Mouse (Mus musculus) neutrophil, adult 5-6 weeks (primary cell): Measurements from ENCODE around the gene Bmpr1b. TPM values are rescaled to one million over a fixed set of nuclear protein-coding genes. Genes with fewer than 3 reads are reported as not detected.

Experiments
- ATAC-seq: fragments of 151-379, 151-347 bp; 2 replicates; pipeline ENCODE4 v1.8.0; 2017; ENCODE audit warnings: mild to moderate bottlenecking, moderate TSS enrichment; ENCODE audit not compliant: insufficient number of reproducible peaks, poor library complexity, low FRiP score, severe bottlenecking; ENCODE audit errors: extremely low read depth
- total RNA-seq: library from RNA; stranded (forward); fragments of 200-1000 nt; gene quantifications from 2 replicates; pipeline ENCODE4 v1.2.3, GENCODE M21; 2017

Gene Bmpr1b
- total RNA-seq, 1 experiment from 2014 or later, result not detected

DNA sequence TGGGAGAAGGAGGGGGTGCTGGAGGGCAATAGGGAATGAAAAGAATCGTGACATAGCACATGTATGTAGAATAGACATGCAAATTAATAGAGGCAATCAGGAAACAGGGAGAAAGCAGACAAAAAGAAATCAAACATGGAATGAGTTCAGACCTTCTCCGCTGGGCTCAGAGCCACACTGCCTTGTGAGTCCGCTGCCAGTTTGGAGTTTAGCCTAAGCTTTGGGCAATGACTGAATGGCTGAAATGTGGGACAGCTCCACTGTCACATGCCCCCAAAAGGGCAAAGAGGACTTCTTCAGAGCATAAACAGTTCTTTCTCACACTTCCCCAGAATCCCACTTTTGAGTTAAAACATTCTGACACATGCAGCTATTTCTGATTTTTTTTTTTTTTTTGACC lies 236.3 kb downstream of the Bmpr1b start:
- ATAC-seq, result no peak

DNA sequence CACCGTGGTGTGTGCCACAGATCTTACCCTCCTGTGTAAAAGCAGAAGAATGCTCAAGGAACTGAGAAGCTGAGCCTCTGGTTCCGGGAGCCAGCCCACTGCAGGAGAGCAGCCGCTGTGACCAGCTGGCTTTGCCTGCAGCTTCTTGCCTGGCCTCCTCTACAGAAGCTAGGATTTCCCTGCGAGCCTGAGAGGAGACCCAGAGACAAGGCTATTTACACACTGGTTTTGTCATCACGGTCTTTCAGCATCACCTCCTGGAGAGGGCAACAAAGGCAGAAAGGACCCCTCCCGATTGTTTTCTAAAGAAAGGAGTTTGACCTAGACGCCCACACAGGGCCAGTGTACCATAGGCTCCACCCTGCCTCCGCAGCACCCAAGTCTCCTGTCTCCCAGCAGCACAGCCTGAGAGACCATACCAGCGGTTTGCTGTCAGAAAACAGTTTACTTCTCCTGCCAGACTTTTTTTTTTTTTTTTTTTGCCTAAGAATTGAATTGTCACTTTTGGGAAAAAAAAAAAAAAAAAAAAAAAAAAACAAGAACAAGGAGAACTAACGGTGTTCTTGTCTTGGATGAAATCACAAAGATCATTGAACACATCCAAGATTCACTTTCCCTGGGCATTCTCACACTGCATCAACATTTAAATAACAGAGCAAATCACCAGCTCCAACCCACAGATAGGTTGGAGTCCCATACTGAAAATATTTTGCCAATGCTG lies 237.7 kb downstream of the Bmpr1b start:
- ATAC-seq, result no peak

DNA sequence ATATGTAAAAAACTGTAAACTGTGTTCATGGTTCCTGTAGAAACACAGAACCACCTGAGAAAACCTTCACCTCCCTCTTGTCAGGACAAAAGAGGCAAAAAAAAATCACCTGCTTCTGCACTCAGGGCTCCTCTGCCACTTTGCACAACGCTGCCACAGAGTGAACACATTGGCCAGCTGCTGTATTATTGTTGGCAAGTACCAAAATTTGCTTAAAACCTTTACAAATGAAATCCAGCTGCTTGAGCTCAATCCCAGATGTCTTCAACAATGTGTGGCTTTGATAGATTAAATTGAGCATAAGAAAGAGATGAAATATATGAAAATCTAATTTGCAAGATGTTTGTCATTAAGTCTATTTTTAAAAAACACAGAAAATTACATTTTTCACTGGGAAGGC lies 245.8 kb downstream of the Bmpr1b start:
- ATAC-seq, result no peak

DNA sequence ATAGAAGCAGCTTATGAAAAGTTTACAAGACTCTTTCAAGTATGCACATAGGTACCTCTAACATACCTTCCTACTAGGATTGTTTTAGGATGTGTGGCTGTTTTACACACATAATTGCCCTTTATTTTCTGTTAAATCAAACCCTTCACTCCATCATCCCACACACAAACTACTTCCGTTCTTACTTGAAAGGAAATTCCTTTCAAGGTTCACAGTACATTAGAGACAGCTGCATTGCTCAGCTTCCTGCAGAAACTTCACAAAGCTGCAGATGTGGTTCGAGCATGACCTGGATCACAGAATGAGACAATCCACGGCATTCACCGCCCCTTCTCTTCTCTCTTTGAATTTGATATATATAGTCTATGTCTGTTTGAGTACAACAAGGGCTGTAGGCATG lies 248.1 kb downstream of the Bmpr1b start:
- no peak for ATAC-seq

DNA sequence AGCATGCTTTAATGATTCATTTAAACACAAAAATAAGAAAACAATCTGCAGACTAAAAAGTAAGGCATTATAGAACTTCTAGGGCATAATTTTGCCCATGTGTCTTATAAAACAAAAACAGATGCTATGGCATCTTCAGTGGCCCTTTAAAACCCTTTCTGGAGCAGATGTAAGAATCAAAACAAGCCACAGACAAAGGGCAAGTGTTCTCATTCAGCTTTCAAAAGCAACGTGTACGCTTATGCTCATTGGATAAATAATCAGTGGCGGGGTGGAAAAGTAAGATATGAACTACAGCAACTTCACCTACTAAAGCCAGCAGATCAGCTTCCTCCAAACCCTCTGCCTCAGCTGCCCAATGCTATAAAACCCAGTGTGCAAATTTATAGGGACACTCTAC lies 249.6 kb downstream of the Bmpr1b start:
- no peak for ATAC-seq

DNA sequence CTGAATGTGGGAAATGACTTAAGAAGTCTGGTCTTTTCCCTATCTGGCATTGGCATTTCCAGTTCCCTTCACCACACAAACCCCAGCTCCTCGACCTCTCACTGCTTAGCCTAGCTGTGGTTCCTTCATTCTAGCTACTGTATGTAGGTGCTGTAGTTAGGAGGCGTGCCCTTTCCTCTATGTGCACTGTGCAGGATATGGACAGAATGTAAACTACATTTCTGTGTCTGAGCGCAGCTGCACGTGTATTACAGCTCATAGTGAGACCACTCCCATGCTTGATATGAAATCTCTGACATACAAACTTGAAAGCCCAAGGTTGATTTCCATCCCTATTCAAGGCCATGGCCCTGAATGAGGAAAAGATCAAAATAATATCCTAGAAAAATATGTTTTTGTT lies 252.1 kb downstream of the Bmpr1b start:
- ATAC-seq, result no peak

DNA sequence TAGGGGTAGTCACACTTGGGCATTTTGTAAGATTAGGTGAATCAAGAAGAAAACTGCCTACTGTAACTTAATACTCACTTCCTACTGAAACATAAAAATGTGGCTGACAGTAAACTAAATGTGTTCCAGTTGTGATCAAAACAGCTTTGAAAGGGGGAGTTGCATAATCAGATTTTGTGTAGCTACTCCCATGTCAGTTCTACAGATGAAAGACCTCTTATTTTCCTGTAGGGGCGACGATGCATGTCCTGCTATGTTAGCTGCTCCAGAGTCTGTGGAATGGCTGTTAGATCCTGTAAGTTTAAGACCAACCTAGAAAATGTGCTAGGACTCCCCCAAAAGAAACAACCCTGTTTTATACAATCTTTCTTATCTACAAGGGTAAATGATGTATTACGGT lies 253.2 kb downstream of the Bmpr1b start:
- no peak for ATAC-seq

DNA sequence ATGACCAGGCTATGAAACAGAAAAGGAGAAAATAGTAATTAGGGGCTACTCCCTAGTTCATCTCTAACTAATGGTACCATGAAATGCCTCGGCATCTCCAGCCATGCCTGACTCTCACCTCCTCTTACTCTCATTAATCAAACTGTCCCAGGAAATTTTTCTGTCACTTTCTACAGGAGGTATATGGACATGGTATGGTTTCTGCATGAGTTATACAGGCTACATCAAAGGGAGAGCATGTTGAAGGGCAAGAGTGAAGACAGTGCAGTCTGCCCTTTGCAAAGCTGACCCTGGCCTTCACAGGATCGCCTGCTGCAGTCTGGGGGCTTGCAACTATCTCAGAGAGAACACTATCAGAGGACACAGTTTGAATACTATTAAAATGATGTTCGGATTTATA lies 254.6 kb downstream of the Bmpr1b start:
- ATAC-seq, result no peak

DNA sequence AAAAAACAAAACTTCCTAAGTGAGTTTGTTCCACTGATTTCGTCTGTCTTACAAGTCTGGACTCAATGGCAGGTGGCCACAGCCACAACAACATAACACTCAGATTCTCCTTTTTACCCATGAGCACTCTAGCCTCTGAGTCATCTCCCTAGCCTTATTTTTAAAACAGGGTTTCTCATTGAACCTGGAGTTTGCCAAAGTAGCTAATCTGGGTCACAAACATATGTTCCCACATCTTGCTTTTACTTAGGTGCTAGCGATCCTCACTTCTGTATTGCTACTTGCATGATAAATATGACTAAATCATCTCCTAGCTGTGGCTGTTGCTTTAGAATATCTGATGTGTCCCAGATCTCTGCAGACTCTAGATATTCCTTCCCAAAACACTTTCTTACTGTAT lies 260.1 kb downstream of the Bmpr1b start:
- no peak for ATAC-seq

DNA sequence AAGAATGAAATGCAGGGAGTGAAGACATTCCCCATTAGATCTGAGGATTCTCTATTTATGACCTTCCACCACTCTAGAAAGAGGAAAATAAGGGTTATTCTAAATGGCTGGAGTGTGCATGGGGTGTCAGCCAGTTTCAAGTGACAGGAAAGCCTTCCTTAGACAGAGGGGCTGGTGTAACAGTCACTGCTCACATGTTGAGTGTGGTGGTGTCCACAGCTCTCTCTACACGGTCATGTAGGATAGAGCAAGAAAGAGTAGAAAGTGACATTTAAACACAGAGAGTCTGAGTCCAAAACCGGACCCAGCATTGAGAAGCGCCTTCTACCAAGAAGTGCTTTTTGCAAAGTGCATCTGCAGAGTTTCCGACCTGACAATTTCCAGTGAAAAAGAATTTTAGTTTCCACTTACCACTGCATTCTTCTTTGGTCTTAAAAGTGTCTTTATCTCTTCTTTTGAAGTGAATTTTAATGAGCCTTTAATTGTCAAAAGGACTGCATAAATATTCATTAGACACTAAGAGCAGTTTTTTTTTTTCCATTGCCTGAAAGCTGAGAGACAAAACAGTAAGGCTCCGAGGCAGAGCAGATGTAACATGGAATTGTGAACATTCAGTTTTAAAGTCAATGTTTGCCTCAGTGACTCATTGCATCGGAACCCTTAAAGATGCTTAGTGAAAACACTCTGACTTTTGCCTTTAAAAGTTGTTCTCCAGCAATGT lies 263.2 kb downstream of the Bmpr1b start:
- ATAC-seq, result no peak

DNA sequence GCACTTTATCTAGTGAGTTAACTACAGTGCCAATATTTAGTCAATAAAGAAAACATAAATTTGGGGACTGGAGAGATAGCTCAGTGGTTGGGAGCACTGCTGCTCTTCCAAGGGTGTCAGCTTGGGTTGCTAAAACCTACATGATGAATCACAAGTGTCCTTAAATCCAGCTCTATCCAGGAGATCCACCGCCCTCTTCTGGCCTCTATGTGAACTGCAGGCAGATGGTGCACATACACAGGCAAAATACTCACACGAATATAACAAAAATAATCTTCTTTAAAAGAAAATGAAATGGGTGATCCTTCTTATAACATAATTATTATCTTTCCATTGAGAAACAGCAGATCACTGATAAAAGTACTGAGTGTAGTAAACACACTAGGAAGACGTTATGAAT lies 268.9 kb downstream of the Bmpr1b start:
- no peak for ATAC-seq

DNA sequence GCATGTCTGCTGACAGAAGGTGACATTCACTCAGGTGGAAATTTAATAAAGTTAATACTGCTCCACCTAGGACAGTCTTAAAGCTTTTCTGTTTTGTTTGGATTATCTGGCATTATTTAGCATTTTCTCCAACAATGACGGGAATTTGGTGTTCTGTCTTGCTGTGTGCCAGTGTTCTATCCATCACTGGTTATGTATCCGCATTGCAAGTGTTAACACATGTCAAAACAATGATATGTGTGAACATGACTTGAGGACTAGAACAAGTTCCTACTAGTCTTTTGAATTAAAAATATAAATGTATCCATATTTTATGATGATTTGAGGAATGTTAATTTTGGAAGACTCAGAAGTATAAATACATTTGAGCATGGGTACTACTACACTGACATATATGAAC lies 269.7 kb downstream of the Bmpr1b start:
- ATAC-seq, result no peak

DNA sequence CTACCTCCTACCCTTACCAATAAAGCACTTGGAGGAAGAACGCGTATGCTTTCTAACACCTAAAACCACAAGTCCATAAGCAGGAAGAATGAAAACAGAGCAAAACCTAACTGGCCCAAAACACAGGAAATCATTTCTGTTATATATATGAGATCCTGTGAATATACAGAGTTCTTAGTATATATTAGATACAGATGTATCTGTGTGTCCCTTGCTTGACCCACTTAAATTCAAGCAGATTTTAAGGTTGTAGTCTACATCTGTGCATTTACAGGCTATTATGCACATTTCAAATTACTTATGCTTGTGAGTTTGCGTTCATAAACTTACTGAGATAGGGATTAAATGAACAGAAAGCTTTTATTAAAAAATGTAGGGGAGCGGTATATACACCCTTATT lies 271.5 kb downstream of the Bmpr1b start:
- ATAC-seq, result no peak

DNA sequence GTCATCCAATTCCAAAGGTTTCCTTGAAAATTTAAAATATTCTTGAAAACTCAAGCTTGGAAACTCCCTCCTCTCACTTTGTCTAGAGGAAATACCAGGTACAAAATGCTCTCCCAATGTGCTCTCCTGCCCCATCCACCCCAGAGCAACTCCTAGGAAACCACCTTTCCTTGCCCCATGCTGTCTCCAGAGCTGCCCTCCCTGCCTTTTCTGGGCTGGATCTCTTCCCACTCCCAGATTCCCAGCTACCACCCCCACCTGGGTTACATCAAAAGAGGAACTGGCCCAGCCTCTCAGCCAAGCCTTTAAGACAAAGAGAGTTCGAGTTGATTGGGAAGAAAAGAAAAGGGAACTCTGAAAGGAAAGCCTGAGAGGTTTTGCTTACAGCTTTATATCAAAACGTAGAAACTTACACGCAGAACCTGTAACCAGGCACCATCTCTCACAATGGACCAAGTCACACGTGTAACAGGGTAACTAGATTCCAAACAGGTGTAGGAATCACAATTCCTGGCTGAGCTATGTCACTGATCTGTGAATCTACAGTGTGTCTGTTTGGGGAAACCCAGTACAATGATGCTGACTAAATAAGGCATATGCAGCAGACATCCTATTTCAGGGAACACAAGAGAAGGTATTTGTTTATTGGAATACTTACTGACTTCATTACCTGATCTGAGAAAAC lies 272.2 kb downstream of the Bmpr1b start:
- ATAC-seq, result no peak

DNA sequence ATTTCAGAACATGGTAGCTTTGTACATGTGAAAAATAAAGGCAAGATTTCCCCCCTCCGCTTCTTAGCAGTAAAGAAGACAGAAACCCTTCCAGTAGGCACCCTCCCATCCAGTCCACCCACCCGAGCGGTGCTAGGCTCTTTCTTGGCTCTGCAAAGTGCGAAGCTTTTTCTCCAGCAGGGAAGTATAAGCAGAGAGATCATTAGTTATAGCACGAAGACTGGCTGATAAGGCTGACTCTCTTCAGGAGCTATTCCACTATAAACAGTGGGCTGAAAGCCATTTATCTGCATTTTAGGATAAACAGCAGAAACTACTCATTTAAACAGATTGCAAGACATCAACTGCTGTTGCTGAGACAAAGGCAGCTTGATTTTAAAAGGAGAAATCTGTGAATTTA lies 274.1 kb downstream of the Bmpr1b start:
- ATAC-seq, result no peak

DNA sequence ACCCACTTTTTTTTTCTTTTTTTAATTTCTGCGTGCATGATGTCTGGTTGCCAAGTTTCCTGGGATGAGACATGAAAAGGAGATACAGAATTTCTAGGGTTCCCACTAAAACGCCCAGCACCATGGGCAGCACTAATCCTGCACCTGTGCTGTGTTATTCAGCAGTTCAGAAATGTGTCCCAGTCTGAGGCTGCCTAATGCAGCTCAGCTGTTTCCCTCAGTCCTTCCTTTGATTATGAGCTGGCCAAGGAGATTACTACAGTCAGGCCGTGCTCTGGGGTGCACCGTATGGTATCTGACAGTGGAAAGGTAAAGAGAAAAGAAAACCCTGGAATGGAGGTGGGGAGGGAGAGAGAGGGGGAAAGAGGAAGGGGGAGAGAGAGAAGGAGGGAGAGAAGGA lies 278.6 kb downstream of the Bmpr1b start:
- no peak for ATAC-seq

DNA sequence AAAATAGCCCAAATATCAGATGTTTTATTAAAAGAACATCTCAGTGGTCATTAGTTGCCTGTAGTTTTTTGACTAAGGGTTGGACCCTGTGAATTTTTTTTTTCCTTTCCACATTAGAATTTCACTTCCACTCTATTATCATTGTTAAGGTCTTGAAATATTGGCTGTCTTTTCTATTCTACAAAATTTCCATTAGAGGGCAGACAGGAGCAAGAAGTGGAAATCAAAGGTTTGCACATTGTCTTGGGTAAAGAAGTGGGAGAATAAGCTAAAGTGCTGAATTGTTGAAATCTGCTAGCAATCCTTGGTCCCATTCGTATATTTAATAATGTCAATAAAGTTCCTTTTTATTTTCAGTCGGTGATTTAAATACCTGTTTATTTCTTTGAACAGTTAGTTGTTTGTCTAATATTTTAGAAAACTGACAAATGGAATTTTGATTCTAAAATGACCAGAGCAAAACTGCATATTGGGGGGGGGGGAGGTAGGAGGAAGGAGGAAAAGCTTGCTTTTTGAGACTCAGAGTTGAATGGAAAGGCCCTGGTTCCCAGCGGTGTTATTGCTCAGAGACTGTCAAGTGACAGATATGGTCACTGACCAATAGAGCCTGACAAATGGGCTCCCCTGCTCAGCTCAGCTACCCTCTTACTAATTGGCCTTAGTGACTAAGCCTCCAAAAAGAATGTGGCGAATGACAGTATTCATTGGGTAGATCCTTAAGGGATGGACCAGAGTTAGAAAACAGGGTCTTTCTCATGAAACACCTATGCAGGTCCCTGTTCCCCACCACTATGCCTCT lies 281.6 kb downstream of the Bmpr1b start:
- ATAC-seq, result no peak

DNA sequence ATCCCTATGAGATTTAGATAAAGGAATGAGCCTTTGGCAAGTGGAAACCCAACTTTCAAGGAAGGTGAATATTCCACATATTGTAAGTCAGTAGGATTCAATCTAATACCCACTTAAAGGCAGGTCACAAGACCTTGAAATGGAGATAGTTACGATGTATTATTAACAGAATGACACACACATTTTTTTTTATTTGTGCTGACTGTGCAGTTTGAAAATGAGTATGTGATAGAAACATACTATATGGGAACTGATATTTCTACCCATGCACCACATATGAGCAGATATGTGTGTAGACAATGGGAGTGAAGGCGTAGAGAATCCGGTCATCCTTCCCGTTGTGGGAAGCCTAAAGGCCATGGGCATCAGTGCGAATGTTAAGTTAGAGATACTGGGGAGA lies 285.0 kb downstream of the Bmpr1b start:
- ATAC-seq, result no peak

DNA sequence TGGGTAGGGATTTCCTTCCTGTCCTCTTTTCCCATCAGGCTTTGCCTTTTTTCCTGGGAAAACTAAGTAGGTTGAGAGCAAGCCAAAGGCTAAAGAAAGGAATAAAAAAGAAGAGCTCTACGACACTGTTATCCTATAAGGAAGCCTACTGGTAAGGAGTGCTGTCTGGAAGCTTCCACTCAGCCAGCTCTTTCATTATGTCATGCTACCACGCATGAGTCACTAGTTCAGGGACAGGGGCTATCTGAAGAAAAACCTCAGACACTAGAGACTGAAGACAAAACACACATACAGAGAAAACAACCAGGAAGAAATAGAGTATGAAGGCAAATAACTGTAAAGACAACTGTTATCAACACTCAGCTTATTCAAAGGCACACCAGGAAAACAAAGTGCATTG lies 286.7 kb downstream of the Bmpr1b start:
- ATAC-seq, result no peak
